Mouse (Mus musculus) lung, postnatal 14 days (tissue): Measurements from ENCODE around the gene Lemd1.

Experiments
- DNase-seq: peaks from one replicate; pipeline ENCODE4 v3.0.0; 2021

Lemd1 gene

DNA sequence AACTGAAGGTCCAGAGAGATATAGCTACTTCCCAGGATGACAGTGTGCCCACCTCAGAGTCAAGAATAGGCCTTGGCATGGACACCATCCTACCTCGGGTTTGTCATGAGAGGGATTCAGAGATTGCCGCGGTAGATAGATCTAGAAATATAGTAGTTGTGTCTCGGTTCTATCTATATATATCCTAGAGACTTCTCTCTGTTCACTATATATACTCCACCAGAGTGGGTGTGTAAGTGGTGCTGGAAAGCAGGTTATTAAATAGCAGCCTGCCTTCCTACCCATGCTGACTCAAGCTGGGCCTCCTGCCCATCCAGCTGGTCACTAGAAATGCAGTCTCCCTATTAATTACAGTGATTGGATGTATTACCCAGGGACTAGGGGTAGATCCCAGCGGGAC lies 11.5 kb downstream of the Lemd1 start:
- no peak for DNase-seq

DNA sequence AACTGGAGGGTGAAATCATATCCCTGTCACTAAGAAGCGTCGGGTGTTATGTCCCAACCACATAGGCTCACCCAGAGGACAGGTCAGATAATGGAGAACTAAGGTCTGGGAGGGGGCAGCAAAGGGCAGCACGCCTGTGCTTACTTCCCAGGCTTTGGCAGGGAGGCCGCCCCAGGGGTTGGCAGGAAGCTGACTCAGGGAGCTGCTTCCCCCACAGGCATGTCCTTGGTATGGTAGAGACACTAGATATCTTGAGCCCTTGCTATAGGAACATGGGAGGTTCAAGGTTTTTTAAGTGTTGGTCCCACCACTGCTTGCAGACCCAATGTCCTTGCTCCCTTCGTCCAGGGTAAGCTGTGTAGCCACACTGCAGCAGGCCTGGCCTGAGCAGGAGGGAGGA lies 14.7 kb downstream of the Lemd1 start:
- no peak for DNase-seq

- no peak for DNase-seq
These were observed 15.6 kb downstream of the Lemd1 start for GRCm38 (mm10) chr1:132206828-132207227.

DNA sequence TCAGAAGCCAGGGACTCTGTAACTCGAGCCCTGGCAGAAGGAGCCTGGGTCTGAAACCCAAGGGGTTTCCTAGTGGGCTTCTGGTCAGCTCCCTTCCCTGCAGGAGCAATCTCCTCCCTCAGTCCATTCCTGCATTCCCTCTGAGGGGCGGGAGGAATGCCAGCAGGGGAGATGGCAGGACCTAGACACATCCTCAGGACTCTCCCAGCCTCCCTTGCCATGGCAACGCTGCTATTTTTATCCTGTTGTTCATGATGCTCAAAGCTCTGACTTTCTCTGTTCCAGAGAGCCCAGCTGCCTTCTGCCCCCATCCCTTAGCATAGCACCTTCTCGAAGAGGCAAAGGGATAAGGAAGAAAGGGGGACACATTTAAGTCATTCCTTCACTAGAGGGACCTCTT lies 16.9 kb downstream of the Lemd1 start:
- no peak for DNase-seq

DNA sequence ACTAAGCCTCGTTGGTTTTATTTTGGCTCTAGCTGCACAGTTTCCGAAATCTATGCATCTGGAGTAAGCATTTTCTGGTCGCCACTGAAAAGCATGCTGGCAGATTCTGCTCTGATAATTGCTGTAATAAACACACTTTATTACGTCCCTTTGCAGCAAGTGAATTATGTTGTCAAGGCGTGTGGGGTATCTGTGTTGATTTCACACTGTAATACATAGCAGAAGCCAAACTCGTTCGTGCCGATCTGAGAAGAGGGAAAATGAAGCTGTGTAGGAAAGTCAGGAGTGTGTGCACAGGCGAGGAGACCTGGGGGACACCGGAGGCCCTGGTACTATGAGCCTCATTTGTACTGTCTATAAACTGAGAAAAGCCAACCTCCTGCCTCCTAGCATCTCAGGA lies 18.2 kb downstream of the Lemd1 start:
- no peak for DNase-seq

DNA sequence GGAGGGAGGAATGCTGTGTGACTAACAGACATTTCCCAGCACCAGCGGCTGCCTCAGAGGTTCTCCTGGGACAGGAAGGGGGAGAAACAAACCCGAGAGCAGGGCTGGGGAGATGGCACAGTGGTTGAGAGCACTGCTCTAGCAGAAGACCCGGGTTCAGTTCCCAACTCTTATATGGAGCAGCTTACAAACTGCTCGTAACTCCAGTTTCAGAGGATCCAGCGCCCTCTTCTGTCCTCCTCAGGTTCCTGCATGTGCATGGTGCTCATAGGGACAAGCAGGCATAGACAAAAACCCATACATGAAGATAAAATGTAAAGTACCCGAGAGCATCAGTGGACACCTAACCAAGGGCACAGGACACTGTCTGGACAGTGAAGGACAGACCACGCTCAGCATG lies 19.7 kb downstream of the Lemd1 start:
- peak; percentile 58 for DNase-seq

GRCm38 (mm10) chr1:132211672-132212071 lies 20.4 kb downstream of the Lemd1 start:
- DNase-seq: no peak

DNA sequence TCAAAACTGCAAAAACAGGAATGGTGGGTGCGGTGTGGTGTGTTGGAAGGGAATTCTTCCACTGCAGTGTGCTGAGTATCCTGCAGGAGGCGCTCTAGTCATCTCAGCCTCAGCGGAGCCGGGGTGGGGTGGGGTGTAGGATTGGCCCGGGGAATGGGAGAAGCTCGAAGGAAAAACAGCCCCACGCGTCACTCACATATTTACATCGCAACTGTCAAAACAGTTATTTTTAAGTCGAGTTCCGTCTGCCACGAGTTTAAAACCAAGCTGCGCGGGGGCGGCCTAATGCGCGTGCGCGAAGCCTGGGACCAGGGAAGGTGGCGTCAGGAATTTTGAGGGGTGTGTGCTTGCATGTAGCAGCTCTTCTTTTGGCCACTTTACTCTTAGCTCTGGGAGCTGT lies 21.0 kb downstream of the Lemd1 start:
- peak; percentile 72 for DNase-seq

GRCm38 (mm10) chr1:132213076-132213475 lies 21.8 kb downstream of the Lemd1 start:
- DNase-seq: peak; percentile 18

GRCm38 (mm10) chr1:132216276-132216675 lies 25.0 kb downstream of the Lemd1 start:
- DNase-seq: no peak

GRCm38 (mm10) chr1:132221627-132222026 lies 30.4 kb downstream of the Lemd1 start:
- DNase-seq: no peak

DNA sequence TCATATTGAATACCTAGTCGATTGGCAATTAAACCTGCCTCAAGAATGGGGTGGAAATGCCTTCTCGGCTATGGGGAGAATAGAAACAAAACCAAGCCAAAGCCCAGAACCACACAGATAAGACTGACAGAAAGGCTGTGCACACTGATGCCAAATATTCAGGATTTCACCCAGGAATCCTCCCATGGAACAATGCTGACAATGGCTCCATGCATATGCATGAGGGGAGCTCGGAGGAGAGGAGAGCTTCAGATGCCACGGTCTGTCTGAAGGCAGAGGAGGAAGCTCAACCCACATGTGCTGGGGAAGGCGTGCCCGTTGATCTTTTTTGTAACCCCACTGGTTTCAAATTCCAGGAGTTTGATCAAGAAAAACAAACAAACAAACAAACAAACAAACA lies 30.9 kb downstream of the Lemd1 start:
- no peak for DNase-seq

DNA sequence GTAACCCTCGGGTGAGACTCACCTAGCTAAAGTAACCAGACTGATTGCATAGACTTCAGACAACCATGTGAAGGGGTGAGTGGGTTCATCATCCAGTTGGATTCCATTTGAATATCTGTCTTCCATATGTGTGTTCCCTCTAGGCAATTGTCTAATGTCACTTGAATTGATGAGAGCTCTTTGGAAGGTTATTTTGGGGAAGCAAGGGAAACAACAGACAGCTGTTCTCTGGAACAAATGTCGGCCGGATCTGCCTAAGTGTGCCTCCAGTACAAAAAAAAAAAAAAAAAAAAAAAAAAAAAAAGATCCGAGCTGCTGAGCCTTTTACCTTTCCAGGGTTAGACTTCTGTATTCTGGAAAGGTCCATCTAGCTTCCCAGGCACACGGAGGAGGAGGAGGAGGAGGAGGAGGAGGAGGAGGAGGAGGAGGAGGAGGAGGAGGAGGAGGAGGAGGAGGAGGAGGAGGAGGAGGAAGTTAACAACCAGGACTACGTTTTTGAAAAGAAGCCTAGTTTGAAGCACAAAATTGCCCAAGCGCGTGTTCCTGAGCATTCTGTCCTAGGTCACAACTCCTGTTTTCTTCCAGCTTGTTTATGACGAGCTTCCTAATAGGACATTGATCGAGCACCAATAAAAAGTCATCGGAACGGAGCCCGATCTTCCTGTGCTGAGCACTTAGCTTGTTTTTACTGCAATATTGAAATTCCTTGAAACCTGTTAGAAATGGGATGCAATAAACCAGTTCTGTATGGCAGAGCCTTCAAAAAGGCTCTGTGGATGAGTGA lies 35.3 kb downstream of the Lemd1 start:
- peak; percentile 30 for DNase-seq

- no peak for DNase-seq
These were observed 38.4 kb downstream of the Lemd1 start, which contains the start of gene Gm10188 for GRCm38 (mm10) chr1:132229667-132230066. TSS of gene Gm10188 (minus strand) at chr1:132229767.

DNA sequence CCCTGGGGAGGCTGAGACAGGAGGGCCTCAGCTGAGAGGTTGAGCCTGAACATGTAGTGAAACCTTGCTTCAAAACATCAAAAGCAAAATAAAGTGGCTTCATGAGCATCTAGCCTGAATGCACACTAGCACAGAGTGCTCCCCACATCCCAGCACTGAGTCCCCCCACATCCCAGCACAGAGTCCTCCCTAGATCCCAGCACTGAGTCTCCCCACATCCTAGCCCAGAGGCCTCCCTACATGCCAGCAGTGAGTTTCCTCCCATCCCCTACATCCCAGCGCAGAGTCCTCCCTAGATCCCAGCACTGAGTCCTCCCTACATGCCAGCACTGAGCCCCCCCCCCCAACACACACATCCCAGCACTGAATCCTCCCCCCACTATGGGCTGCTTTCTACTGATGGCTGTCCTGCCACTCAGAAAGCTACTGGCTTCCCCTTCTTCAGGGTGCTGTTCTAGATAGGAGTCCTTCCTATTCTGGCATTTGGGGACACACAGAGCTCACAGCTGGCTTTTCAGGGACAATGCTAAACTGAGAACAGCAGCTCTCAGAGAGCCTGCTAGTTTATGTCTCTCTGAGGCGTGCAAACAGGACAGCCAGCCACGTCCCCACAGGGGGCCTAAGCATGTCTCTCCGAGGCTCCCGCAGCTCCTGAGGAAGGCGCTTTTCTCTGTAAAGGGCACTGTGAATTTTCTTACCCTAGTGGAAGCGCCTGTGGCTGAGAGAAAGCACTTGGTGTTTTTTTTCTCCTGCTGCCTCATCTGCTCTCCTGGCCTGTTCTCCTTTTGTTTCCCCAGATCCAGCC lies 40.4 kb downstream of the Lemd1 start:
- no peak for DNase-seq

DNA sequence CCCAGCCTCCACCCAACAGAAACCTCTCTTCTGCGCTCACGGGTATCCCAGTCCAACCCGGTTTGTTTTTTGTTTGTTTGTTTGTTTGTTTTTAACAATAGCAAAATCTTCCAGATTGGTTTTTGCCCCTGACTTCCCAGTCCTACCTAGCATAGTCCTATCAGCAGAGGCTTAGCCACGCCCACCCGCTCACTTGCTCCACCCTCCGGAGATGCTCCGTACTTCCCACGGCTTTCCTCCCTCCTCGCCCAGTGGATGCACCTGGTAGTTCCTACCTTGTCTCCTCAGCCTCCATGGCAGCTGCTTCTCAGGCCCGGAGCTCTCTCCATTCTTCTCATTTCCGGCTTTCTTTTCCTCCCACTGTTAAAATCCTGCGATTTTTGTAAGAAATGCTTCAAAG lies 42.3 kb downstream of the Lemd1 start:
- DNase-seq: peak; percentile 52

- no peak for DNase-seq
These were observed 43.6 kb downstream of the Lemd1 start for GRCm38 (mm10) chr1:132234757-132235273.

GRCm38 (mm10) chr1:132237585-132238159 lies 46.4 kb downstream of the Lemd1 start:
- peak; percentile 75 for DNase-seq

GRCm38 (mm10) chr1:132245010-132245409 lies 53.8 kb downstream of the Lemd1 start:
- no peak for DNase-seq

GRCm38 (mm10) chr1:132246137-132246536 lies 54.9 kb downstream of the Lemd1 start:
- DNase-seq: peak; percentile 21

- no peak for DNase-seq
These were observed 55.4 kb downstream of the Lemd1 start for GRCm38 (mm10) chr1:132246641-132247040.

DNA sequence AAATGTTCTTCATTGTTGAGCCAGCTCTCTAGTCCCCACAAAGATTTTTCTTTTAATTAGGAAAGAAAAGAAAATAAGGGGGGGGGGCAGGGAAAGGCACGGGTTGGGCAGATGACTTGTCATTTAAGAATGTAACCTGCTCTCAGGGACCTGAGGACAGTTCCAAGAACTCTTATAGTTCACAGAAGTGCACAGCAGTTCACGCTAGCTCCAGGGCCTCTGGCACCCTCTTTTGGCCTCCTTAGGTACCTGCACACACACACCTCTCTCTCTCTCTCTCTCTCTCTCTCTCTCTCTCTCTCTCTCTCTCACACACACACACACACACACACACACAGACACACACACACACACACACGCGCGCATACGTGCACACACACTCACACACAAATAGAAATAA lies 63.2 kb downstream of the Lemd1 start:
- DNase-seq: no peak

GRCm38 (mm10) chr1:132260331-132260730 lies 69.1 kb downstream of the Lemd1 start:
- peak; percentile 39 for DNase-seq

- peak; percentile 48 for DNase-seq
These were observed 69.8 kb downstream of the Lemd1 start for GRCm38 (mm10) chr1:132261058-132261457.
